Mouse (Mus musculus) liver, embryonic 11.5 days (tissue): ENCODE data around the gene Serpina5. TPM values are rescaled to one million over a fixed set of nuclear protein-coding genes. Genes with fewer than 3 reads are reported as not detected.
"Not testable (repeated sequence)": the region's sequence is repeated elsewhere in the genome, so short reads cannot be mapped to it uniquely, and the experiment has no call there.

ENCODE experiments used
- ATAC-seq: fragments of 200-750 bp; cut with Nextera tagmentation; replicated peaks from 2 replicates; pipeline ENCODE4 v1.8.0; 2017; ENCODE audit warnings: moderate number of reproducible peaks, mild to moderate bottlenecking, moderate TSS enrichment, moderate library complexity; ENCODE audit not compliant: low FRiP score
- DNase-seq: peaks from one replicate; pipeline ENCODE4 v3.0.0-alpha.2; 2017; ENCODE audit warnings: low spot score
- H3K27ac ChIP-seq: fragments of 300-500 bp; sonication (generic); 2 replicates; pipeline ENCODE4 v1.5.1; 2014; ENCODE audit warnings: mild to moderate bottlenecking, low read depth, low read length, control low read depth
- H3K27me3 ChIP-seq: fragments of 300-500 bp; sonication (generic); replicated peaks from 2 replicates; pipeline ENCODE4 v1.6.1; 2014; ENCODE audit warnings: low read length, mixed read lengths; ENCODE audit not compliant: control insufficient read depth, insufficient read depth
- H3K36me3 ChIP-seq: fragments of 300-500 bp; sonication (generic); 2 replicates; pipeline ENCODE4 v1.6.1; 2014; ENCODE audit warnings: mild to moderate bottlenecking, low read length, moderate library complexity, mixed read lengths; ENCODE audit not compliant: control insufficient read depth, insufficient read depth
- H3K4me1 ChIP-seq: fragments of 300-500 bp; sonication (generic); replicated peaks from 2 replicates; pipeline ENCODE4 v1.6.1; 2014; ENCODE audit warnings: low read length, mixed read lengths; ENCODE audit not compliant: control insufficient read depth, insufficient read depth
- H3K4me2 ChIP-seq: fragments of 300-500 bp; sonication (generic); 2 replicates; pipeline ENCODE4 v1.6.1; 2014; ENCODE audit warnings: mild to moderate bottlenecking, control low read depth, moderate library complexity
- H3K4me3 ChIP-seq: fragments of 300-500 bp; sonication (generic); 2 replicates; pipeline ENCODE4 v1.5.1; 2014; ENCODE audit warnings: low read depth, low read length, control low read depth
- H3K9ac ChIP-seq: fragments of 300-500 bp; sonication (generic); 2 replicates; pipeline ENCODE4 v1.6.1; 2014; ENCODE audit warnings: low read depth, low read length, control low read depth
- H3K9me3 ChIP-seq: fragments of 300-500 bp; sonication (generic); 2 replicates; pipeline ENCODE4 v1.6.1; 2016; ENCODE audit warnings: low read length, inconsistent platforms, mixed read lengths; ENCODE audit not compliant: control insufficient read depth
- WGBS: fragments of 180-500 bp; shearing (Covaris S2); extraction: QIAGEN DNeasy Blood & Tissue Kit; methylation state at CpG from one replicate; pipeline ENCODE4 v1.1.7; 2014; 5-methylcytosine and 5-hydroxymethylcytosine counted together
- polyA plus RNA-seq: library from polyadenylated mRNA; unstranded; fragments of >200 nt; fragmentation: Nextera tagmentation; extraction: Ambion mirVana; gene quantifications from 2 replicates; pipeline ENCODE4 v1.2.1, GENCODE M21; 2014

Gene Serpina5
- polyA plus RNA-seq, 1 experiment from 2014 or later = not detected

DNA sequence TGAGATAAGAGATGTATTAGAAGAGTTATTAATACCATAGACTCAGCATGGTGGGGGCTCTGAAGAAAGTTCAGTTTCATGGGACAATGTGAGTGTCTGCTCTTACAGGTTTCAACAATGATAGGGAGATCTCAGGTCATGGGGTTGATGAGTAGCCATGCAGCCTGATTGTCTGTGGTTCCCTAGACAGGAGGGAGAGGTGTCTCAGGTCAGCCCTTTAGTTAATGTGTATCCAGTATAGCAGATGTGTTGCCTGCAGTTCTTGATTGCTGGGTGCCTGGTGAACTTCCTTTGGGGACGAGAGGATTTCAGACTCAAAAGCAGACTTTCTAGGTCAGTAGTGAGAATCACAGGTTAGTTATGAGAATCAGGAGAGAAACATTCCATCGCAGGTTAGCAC is 7.6 kb downstream of the Serpina5 start:
- no peaks in the 10 kb centered on the region for H3K27me3 ChIP-seq
- ATAC-seq = no peak

GRCm38 (mm10) chr12:104112333-104112732 is 11.4 kb downstream of the Serpina5 start, which contains the start of gene Serpina3a:
Serpina3a (plus strand) TSS chr12:104112724.
- H3K9ac ChIP-seq, H3K27ac ChIP-seq, ATAC-seq, H3K36me3 ChIP-seq, H3K4me2 ChIP-seq, DNase-seq, H3K4me3 ChIP-seq, H3K4me1 ChIP-seq, H3K9me3 ChIP-seq, H3K27me3 ChIP-seq: not testable (repeated sequence)
- WGBS = 83% methylated on average over 10 of the region's 11 CpGs

More for the DNA sequence above, 7.6 kb downstream of the Serpina5 start:
- Histone ChIP-seq H3K9ac (no peak overlapping the region), H3K36me3 (no peaks in the 10 kb centered on the region), H3K4me2 (no peak overlapping the region), H3K4me3 (no peak overlapping the region), H3K4me1 (no peaks in the 10 kb centered on the region), H3K27ac (no peak overlapping the region), H3K9me3 (no peaks in the 10 kb centered on the region)
- DNase-seq = no peak
- 74% methylated on average over 2 of the region's 2 CpGs for WGBS

DNA sequence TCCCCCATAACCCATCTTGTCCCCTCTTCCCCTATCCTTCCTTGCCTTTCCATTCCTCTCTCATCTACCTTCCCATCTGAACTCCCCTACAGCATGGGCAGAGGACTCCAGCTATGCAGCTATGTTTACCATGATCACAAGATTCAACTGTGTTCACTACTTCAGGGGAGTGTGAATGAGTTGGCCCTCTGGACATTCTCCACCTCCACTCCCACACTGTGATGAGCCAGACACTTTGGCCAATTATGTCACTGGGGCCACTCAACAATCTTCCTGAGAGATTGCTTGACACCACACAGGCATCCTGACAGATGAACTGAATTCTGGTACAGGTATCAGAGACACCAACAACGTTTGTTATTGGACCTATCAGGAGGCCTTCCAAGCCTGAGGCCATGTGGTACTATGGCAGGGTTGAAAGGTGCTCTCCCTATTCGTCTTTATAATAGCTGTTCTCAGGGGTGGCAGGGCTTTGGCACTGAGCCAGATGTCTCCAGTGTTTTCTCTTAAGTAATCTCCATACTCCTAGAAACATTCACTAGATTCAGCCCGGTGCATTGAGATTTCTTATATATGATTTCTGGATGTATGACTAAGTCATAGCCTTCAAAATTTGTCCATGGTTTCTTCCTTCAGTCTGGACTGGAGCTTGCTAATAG is 14.1 kb downstream of the Serpina5 start:
- 53% methylated on average over 3 of the region's 3 CpGs for WGBS
- DNase-seq (no peak), ATAC-seq (no peak)
- Histone ChIP-seq H3K4me3 (no peak overlapping the region), H3K9ac (no peak overlapping the region), H3K4me1 (no peaks in the 10 kb centered on the region), H3K4me2 (no peak overlapping the region), H3K9me3 (no peaks in the 10 kb centered on the region), H3K27me3 (no peaks in the 10 kb centered on the region), H3K27ac (no peak overlapping the region), H3K36me3 (no peaks in the 10 kb centered on the region)

DNA sequence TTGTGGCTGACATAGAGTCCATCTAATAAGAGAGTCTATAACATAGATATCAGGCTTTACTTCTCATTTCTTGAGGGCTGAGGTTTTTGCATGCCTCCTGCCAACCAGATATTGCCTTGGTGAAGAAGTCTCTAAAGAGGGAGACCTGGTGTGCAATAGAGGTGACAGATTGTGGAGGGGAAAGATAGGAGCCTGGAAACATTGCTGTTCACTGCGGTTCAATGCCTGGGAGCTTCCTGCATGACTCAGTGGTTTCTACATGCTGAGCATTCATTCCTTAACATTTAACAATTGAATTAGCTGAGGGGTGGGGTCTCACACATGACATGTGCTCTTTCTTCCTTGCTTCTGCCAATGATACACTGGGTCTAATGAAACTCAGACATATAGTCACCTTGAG is 22.2 kb downstream of the Serpina5 start:
- H3K9ac ChIP-seq = no peak overlapping the region
- H3K27me3 ChIP-seq = no peaks in the 10 kb centered on the region
- no peak overlapping the region for H3K4me3 ChIP-seq
- no peaks in the 10 kb centered on the region for H3K36me3 ChIP-seq
- no peak overlapping the region for H3K27ac ChIP-seq
- H3K9me3 ChIP-seq = no peaks in the 10 kb centered on the region
- ATAC-seq (no peak), DNase-seq (no peak)
- H3K4me1 ChIP-seq = no peaks in the 10 kb centered on the region
- no peak overlapping the region for H3K4me2 ChIP-seq
- 44% methylated on average over 1 of the region's 1 CpGs for WGBS

GRCm38 (mm10) chr12:104123996-104124395 is 23.1 kb downstream of the Serpina5 start:
- H3K9me3 ChIP-seq = no peaks in the 10 kb centered on the region
- H3K27ac ChIP-seq = no peak overlapping the region
- DNase-seq (no peak), ATAC-seq (no peak)
- no peak overlapping the region for H3K4me2 ChIP-seq
- no peaks in the 10 kb centered on the region for H3K36me3 ChIP-seq
- no peaks in the 10 kb centered on the region for H3K27me3 ChIP-seq
- H3K4me3 ChIP-seq = no peak overlapping the region
- no peaks in the 10 kb centered on the region for H3K4me1 ChIP-seq
- no peak overlapping the region for H3K9ac ChIP-seq
- 79% methylated on average over 2 of the region's 2 CpGs for WGBS

GRCm38 (mm10) chr12:104125021-104125560 is 24.2 kb downstream of the Serpina5 start:
- DNase-seq (no peak), ATAC-seq (no peak)
- WGBS = 81% methylated on average over 5 of the region's 5 CpGs
- Histone ChIP-seq H3K36me3 (no peaks in the 10 kb centered on the region), H3K27ac (no peak overlapping the region), H3K9ac (no peak overlapping the region), H3K4me1 (no peaks in the 10 kb centered on the region), H3K4me2 (no peak overlapping the region), H3K4me3 (no peak overlapping the region), H3K9me3 (no peaks in the 10 kb centered on the region), H3K27me3 (no peaks in the 10 kb centered on the region)

DNA sequence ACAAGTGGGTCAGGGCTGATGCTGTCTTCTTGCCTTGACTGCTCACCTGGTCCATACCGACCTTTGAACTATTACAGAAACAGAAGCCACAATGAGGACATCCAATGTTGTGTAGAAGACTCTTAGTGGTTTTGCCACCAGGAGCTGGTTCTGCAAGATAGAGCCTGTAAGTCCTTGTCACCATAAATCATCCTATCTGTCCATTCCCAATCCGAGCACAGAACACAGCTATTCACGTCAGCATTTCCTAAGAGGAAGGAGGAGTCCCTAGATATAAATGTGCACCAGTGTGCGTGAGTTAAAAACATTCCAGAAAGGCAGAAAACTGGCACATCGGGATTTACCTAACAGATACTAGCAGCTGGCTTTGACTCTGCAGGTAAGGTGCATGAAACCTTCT is 26.8 kb downstream of the Serpina5 start, which contains the start of gene Serpina3b:
TSS of gene Serpina3b (plus strand) at position 301 of the 400 bp plus-strand sequence.
- H3K27me3 ChIP-seq = no peaks in the 10 kb centered on the region
- no peaks in the 10 kb centered on the region for H3K9me3 ChIP-seq
- no peaks in the 10 kb centered on the region for H3K4me1 ChIP-seq
- WGBS = 61% methylated on average over 5 of the region's 5 CpGs
- H3K36me3 ChIP-seq = no peaks in the 10 kb centered on the region
- H3K27ac ChIP-seq = no peak within 1 kb of the TSS
- no peak within 1 kb of the TSS for H3K4me3 ChIP-seq
- no peak within 1 kb of the TSS for H3K9ac ChIP-seq
- H3K4me2 ChIP-seq = no peak within 1 kb of the TSS
- no peak for DNase-seq
- no peak for ATAC-seq

- ATAC-seq (no peak), DNase-seq (no peak)
- Histone ChIP-seq H3K4me1 (no peaks in the 10 kb centered on the region), H3K4me2 (no peak overlapping the region), H3K9ac (no peak overlapping the region), H3K9me3 (no peaks in the 10 kb centered on the region), H3K27ac (no peak overlapping the region), H3K4me3 (no peak overlapping the region), H3K27me3 (no peaks in the 10 kb centered on the region), H3K36me3 (no peaks in the 10 kb centered on the region)
Observed at GRCm38 (mm10) chr12:104131041-104131440, 30.1 kb downstream of the Serpina5 start.

DNA sequence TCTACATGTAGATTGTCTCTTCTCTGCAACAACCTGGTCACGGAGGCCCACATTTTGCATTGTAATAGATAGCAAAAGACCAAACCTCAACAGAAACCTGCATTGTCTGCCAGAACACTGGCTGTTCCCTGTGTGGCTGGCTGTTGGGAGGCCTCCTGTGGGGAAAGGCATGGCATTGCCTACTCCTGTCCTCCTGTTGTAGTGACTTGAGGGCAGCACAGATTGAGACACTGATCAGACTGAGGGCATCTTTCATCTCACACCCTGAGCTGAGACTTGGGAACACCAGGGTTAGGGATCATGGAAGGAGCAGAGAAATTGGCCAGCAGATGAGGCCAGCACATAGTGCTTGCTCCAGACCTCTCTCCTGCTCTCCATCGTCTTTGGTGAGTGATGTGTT is 37.3 kb downstream of the Serpina5 start:
- Histone ChIP-seq H3K9me3 (no peaks in the 10 kb centered on the region), H3K4me1 (no peaks in the 10 kb centered on the region), H3K9ac (no peak overlapping the region), H3K4me3 (no peak overlapping the region), H3K27me3 (no peaks in the 10 kb centered on the region), H3K4me2 (no peak overlapping the region), H3K36me3 (no peaks in the 10 kb centered on the region), H3K27ac (no peak overlapping the region)
- DNase-seq (peak; percentile 16), ATAC-seq (no peak)
- WGBS = 76% methylated on average over 2 of the region's 2 CpGs
